Mouse (Mus musculus) embryonic stem cell, embryonic (primary cell): ENCODE results near the gene Snd1.

Experiments used
- CTCF ChIA-PET, 4 experiments: fragments of 300-600 bp in 2 of 4; fragments of 350-600 bp in 2 of 4; sonication (Branson Sonifier 250); formaldehyde crosslinking; loops; one replicate each; lab custom pipeline; 2022; ENCODE audit warnings: inconsistent platforms in 2 of 4; lab: Charles Lee
- POLR2A ChIA-PET, 4 experiments: fragments of 300-600 bp in 2 of 4; fragments of 350-600 bp in 2 of 4; sonication (Branson Sonifier 250); formaldehyde crosslinking; loops; one replicate each; lab custom pipeline; 2022; ENCODE audit warnings: antibody characterized with exemption in 4 of 4, inconsistent platforms in 1 of 4; lab: Charles Lee

The Snd1 gene

GRCm38 (mm10) chr6:28791809-28792208, 316.9 kb downstream of the Snd1 start:
- ChIA-PET CTCF (no interaction called here), POLR2A (interaction anchor here in 2 of 4 experiments (1.0 to 1.6 kb wide), 5 partner anchors 9 to 312 kb away, joined by 3 to 4 read pairs (median 3); no protein-coding TSS in a partner anchor)

DNA sequence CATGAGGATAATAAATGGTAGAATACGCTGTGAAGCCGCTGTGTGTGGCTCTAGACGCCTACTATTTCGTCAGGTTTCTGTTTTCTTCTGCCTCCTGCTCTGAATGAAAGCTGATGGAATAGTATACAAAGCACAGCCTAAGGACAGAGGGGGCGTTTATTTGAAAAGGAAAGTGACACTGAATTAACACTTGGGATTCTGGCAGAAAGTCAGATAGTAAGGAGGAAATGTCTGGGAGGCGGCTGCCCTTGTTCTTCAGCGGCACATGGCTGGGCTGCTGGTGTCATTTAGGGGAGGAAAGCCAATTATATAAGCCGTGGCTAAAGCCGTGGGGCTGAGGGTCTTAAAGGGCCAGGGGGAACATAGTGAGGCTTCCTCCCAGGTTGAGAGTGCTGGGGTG, 320.4 kb downstream of the Snd1 start:
- ChIA-PET POLR2A (interaction anchor here in 1 of 4 experiments (0.7 to 1.8 kb wide), 2 partner anchors 35 to 71 kb away, joined by 3 to 4 read pairs; no protein-coding TSS in a partner anchor), CTCF (interaction anchor here in 1 of 4 experiments (1.0 kb wide), 1 partner anchor 166 kb away, joined by 3 read pairs; no protein-coding TSS in a partner anchor)

GRCm38 (mm10) chr6:28795792-28796515, 321.0 kb downstream of the Snd1 start:
- POLR2A ChIA-PET: interaction anchor here in 1 of 4 experiments (0.7 to 1.9 kb wide), 4 partner anchors 9 to 72 kb away, joined by 3 to 7 read pairs (median 4); no protein-coding TSS in a partner anchor
- CTCF ChIA-PET: interaction anchor here in 1 of 4 experiments (1.0 kb wide), 1 partner anchor 165 kb away, joined by 3 read pairs; no protein-coding TSS in a partner anchor

DNA sequence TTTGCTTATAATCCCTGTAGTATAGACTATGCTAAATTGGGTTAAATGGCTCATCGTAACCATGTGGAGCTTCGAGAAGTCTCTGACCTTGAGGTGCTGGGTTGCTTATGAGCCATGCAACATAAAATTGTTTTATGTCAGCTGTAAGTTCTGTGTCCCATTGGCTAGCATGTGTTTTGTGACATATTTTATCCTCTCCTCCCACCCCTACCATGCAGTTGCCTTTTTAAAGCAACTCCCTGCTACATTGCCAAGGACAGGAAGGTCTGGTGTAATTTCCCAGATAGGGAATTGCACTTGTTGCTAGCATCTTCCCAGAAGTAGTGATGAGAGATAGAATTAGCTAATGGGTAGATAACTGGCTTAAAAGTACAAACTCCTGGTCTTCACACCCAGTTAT, 324.9 kb downstream of the Snd1 start:
- ChIA-PET CTCF (no interaction called here), POLR2A (interaction anchor here in 1 of 4 experiments (1.1 to 1.9 kb wide), 4 partner anchors 13 to 20 kb away, joined by 3 to 7 read pairs (median 6); no protein-coding TSS in a partner anchor)

GRCm38 (mm10) chr6:28800976-28801375, 326.0 kb downstream of the Snd1 start:
- ChIA-PET POLR2A (interaction anchor here in 1 of 4 experiments (0.7 kb wide), 1 partner anchor 304 kb away, joined by 5 read pairs; no protein-coding TSS in a partner anchor), CTCF (no interaction called here)

GRCm38 (mm10) chr6:28803678-28804279, 328.8 kb downstream of the Snd1 start:
- ChIA-PET POLR2A (no interaction called here), CTCF (no interaction called here)

GRCm38 (mm10) chr6:28804751-28805150, 329.8 kb downstream of the Snd1 start:
- ChIA-PET POLR2A (interaction anchor here in 1 of 4 experiments (1.3 kb wide), 1 partner anchor 36 kb away, joined by 3 read pairs; no protein-coding TSS in a partner anchor), CTCF (interaction anchor here in 1 of 4 experiments (0.6 kb wide), 1 partner anchor 363 kb away, joined by 3 read pairs; no protein-coding TSS in a partner anchor)

DNA sequence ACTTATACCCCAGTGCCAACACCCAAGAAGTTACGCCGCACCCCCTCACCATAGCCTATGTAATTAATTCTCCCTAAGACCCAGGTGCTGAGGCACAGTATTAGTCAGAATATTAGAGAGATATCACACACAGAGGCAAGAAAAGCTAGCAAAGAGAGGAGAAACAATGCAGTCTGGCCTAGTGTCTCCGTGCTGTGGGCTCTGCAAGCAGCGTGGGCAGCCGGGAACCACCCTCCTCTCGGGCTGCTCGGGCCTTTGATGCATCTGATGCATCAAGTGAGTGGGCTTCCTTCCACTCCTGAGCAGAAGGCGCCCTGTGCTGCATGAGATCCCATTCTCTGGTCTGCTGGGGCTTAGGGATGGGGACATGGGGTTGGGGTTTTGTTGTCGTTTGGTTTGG, 338.1 kb downstream of the Snd1 start:
- POLR2A ChIA-PET: interaction anchor here in 1 of 4 experiments (0.8 kb wide), 1 partner anchor 13 kb away, joined by 3 read pairs; no protein-coding TSS in a partner anchor

DNA sequence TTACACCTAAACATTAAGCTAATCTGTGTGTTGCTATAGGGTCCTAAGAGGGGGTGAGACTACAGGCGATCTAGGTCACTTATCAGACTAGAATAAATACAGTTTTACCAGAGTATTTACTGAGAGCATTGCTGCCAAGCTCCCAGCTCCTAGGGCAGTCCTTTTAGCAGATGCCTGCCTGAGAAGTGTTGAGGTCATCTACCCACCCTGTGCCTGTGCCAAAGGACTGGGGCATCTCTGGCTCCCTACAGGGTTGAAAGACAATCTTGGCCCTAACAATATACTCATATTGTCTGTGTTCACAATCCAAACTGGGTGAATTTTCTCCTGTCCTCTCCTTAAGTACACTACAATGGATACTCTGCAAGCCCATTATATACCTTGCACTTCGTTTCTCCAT, 340.0 kb downstream of the Snd1 start:
- POLR2A ChIA-PET: interaction anchor here in 1 of 4 experiments (0.9 kb wide), 1 partner anchor 11 kb away, joined by 5 read pairs; no protein-coding TSS in a partner anchor
- CTCF ChIA-PET: no interaction called here

More for the DNA sequence above, 338.1 kb downstream of the Snd1 start:
- CTCF ChIA-PET: interaction anchor here in 1 of 4 experiments (0.6 kb wide), 1 partner anchor 89 kb away, joined by 8 read pairs; no protein-coding TSS in a partner anchor

- ChIA-PET POLR2A (interaction anchor here in 3 of 4 experiments (0.5 to 2.2 kb wide), 10 partner anchors 10 to 413 kb away, joined by 3 to 8 read pairs (median 4); no protein-coding TSS in a partner anchor), CTCF (interaction anchor here in 1 of 4 experiments (0.7 kb wide), 1 partner anchor 228 kb away, joined by 3 read pairs; no protein-coding TSS in a partner anchor)
Measured at GRCm38 (mm10) chr6:28817039-28817438, 342.1 kb downstream of the Snd1 start.

- POLR2A ChIA-PET: interaction anchor here in 2 of 4 experiments (1.0 to 3.5 kb wide), 7 partner anchors 9 to 52 kb away, joined by 3 to 18 read pairs (median 3); partner anchors contain the start of gene Lrrc4 (in 1 of the 2)
- CTCF ChIA-PET: no interaction called here
Measured at GRCm38 (mm10) chr6:28819509-28820358, 344.8 kb downstream of the Snd1 start.

DNA sequence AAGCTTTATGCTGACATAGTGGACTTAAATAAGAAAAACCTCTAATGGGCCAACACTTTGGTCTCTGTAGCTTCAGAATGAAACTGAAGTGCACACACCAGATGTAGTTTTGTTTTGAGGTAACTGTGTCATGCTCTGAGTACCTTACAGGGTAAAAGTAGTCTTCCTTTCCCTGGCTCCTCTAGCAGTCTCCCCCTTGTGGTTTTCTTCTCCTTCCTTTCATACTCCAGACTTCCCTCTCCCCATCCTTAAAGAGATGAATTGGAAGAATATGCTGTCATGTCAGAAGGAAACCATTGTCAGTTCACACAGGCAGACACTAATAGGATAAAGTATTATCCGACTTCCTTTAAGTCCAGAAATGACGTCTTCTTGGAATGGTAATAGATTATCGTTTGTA, 347.4 kb downstream of the Snd1 start:
- CTCF ChIA-PET: no interaction called here

GRCm38 (mm10) chr6:28823375-28823774, 348.4 kb downstream of the Snd1 start:
- CTCF ChIA-PET: no interaction called here
- POLR2A ChIA-PET: interaction anchor here in 1 of 4 experiments (0.8 to 1.6 kb wide), 2 partner anchors 8 to 254 kb away, joined by 3 read pairs; partner anchors contain the start of gene Lrrc4

More for the DNA sequence above, 347.4 kb downstream of the Snd1 start:
- POLR2A ChIA-PET: interaction anchor here in 1 of 4 experiments (1.6 to 3.5 kb wide), 2 partner anchors 9 to 253 kb away, joined by 3 to 18 read pairs; partner anchors contain the start of gene Lrrc4

GRCm38 (mm10) chr6:28823802-28824201, 348.9 kb downstream of the Snd1 start:
- ChIA-PET POLR2A (interaction anchor here in 1 of 4 experiments (0.8 to 1.6 kb wide), 2 partner anchors 8 to 254 kb away, joined by 3 read pairs; partner anchors contain the start of gene Lrrc4), CTCF (no interaction called here)

- ChIA-PET POLR2A (interaction anchor here in 1 of 4 experiments (0.8 to 1.7 kb wide), 3 partner anchors 10 to 18 kb away, joined by 4 to 5 read pairs (median 4); no protein-coding TSS in a partner anchor), CTCF (no interaction called here)
Measured at GRCm38 (mm10) chr6:28825894-28826293, 351.0 kb downstream of the Snd1 start.

DNA sequence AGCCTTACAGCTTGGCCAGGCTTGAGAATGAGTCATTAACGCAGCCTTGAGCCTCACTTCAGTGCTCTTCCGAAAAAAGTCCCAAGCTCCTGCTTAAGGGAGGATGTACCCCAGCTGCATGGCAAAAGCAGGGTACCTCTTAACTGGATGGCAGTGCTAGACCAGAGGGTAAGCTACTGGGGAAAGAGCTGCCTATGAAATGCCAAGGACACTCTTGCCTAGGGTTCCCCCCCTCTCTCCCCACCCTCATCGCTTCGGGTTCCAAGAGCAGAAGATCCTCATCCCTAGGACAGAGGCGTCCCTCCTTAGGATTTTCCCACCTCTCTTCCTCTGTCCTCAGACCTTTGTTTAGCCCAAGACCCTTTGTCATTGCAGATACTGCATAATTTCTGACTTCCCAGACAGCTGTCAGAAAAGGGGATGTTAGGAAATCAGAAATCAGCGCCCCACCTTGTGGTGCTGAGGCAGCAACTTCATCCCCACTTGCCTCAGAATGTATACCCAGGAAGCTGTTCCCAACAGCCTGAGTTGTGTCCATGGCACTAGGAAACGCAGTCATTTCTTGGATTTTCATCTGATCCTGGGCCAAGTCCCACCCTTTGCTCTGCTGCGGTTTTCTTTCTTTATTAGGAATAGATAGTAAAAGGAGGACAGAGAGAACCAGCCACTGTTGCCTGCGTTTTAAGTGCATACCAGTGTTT, 351.9 kb downstream of the Snd1 start:
- POLR2A ChIA-PET: interaction anchor here in 2 of 4 experiments (0.6 to 1.7 kb wide), 3 partner anchors 10 to 12 kb away, joined by 4 to 5 read pairs (median 4); no protein-coding TSS in a partner anchor
- CTCF ChIA-PET: interaction anchor here in 2 of 4 experiments (0.5 to 0.6 kb wide), 2 partner anchors 53 to 314 kb away, joined by 3 read pairs; no protein-coding TSS in a partner anchor

- ChIA-PET CTCF (interaction anchor here in 1 of 4 experiments (0.5 kb wide), 1 partner anchor 314 kb away, joined by 3 read pairs; no protein-coding TSS in a partner anchor), POLR2A (interaction anchor here in 2 of 4 experiments (0.6 to 1.5 kb wide), 5 partner anchors 11 to 348 kb away, joined by 3 to 5 read pairs (median 4); no protein-coding TSS in a partner anchor)
Measured at GRCm38 (mm10) chr6:28827565-28827964, 352.6 kb downstream of the Snd1 start.
